Mouse (Mus musculus) testis, postnatal 14 days (tissue): Measurements from ENCODE around the gene Dab1.
A peak's percentile ranks its signal among the peaks of the same experiment; 100 is the strongest.

Source experiments
- DNase-seq: peaks from one replicate; pipeline ENCODE4 v3.0.0; 2021; ENCODE audit warnings: low spot score

The Dab1 gene

DNA sequence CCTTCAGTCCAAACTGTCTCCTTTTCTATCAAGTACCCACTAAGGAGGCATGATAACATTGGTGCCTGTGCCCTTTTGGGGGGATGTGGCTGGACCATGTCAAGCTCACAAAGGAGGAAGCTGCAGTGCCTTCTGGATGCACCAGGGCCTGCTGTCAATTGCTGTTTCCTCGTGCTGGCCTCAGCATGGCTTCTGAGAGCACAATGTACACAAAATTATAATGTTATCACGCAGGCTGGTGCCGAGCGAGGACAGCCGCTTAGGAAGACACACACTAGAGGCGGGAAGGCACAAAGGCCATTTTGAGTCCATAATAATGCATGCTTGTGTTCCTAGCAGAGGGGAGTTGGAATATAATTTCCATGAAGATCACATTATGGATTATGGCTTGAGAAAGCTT, 81.2 kb downstream of the Dab1 start:
- DNase-seq: no peak

DNA sequence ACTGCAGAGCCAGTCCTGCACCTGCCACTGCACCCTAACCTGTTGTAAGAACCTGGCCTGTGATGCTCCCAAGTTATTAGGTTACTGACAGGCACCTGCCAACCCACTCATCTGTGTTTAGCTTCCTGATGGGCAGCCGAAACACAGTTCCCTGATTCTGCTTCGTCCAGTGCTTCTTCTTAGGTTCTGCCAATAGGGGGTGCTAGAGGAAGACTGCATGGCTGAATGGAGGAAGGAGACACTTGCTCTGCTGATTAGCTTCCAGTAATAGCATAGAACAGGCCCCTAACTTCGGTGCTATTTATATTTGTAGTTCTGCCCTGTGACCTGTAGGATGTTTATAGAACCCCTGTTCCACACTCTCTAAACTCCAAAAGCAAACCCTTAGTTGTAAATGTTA, 83.0 kb downstream of the Dab1 start:
- no peak for DNase-seq

DNA sequence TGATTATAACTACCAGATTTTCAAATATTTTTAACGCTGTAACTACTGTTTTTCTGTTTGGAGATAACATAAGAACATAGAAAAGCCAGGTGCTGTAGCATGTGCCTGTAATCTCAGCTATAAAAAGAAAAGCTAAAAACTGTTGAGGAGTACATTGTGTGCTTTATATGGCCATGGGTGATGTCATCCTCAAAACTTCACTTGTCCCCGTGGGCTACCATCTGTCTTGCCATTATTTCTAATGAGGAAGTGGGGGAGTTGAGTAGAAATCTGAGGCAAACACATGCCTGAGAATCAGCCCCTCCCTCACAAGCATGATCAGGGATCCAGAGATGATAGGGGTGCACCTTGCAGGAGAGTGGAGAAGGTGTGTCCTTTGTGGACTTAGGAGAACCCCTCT, 85.3 kb downstream of the Dab1 start:
- DNase-seq: no peak

DNA sequence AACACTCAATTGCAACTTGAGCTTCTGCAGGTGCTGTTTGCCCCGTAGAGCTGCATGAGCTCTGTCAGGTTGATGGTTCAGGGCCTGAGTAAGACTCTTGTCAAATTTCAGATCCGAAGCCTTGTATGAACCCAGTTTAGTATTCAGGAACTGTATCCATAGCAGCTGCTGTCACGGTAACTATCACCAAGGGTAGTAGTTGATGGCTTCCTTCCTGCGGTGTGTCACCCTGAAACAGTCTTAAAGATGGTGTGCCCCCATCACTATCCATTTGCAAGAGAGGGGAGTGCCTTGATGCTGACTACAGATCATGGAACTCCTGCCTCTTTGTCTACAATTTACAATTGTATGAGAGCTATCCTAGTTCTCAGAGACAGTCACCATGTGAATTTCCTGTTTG, 87.3 kb downstream of the Dab1 start:
- no peak for DNase-seq

DNA sequence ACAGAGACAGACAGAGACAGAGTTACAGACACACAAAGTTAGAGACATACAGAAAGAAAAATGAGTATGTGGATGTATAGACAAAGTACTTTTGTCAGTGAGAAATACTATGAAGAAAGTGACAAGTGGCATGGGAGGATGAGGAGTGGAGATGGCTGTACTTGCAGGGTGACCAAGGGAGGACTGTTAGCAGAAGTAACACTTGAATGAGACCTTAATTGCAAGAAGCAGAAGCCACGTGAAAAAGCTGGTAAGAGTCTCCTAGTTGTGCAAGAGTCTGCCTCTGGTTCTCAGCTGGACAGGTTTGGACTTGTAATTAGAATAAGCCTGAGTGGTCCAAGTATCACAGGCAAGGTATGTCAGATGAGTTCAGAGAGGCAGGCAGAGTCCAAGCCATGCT, 88.0 kb downstream of the Dab1 start:
- no peak for DNase-seq

GRCm38 (mm10) chr4:103711353-103711752, 92.2 kb downstream of the Dab1 start:
- no peak for DNase-seq

- peak; percentile 5 for DNase-seq
Measured at GRCm38 (mm10) chr4:103713921-103714320, 94.8 kb downstream of the Dab1 start.

- DNase-seq: no peak
Measured at GRCm38 (mm10) chr4:103714991-103715390, 95.8 kb downstream of the Dab1 start.

GRCm38 (mm10) chr4:103715568-103715967, 96.4 kb downstream of the Dab1 start:
- no peak for DNase-seq

DNA sequence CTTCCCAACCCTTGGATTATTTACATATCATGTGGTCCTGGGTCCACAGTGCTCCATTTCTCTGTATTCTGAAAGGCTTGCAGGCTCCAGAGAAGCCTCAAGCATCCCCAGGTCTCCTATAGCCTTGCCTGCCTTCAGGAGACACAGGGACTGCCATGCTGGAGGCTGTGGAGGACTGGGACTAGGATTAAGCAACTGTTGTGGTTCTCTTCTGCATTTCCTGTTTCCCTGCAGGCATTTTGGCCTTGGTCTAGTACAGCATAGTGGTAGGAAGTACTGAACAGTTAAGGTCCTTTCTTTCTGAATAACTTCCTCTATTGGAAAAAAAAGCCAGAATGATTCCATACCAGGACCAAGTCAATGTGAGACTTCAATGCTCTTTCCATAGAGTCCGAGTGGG, 103.6 kb downstream of the Dab1 start:
- no peak for DNase-seq

- no peak for DNase-seq
Measured at GRCm38 (mm10) chr4:103726486-103726885, 107.3 kb downstream of the Dab1 start.

- no peak for DNase-seq
Measured at GRCm38 (mm10) chr4:103737185-103737584, 118.0 kb downstream of the Dab1 start.

DNA sequence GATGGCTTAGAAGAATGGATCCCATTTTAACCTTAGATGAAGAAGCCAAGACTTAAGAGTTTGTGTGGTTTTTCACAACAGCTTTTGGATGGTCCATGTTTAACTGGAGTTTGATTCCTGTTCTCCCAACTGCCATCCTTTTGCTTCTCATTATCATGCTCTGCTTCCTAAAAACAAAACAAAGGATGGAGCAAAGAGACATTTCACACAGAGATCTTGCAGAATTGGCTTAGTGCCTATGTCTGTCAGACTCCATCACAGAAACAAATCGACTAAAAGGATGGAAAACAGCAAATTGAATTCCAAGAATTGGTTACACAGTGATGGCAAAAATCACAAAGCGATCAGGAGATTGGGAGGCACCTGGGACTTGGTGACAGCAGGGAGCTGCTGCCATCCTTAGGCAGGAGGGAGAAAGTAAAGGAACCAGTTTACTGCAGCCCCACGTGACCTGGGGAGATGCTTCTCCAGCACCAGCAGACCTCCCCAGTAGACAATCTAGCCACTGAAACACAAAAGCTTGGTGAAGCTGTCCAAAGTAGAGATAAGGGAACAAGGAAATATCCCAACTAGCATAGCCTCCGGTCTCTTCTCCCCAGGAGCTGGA, 132.2 kb downstream of the Dab1 start:
- no peak for DNase-seq

DNA sequence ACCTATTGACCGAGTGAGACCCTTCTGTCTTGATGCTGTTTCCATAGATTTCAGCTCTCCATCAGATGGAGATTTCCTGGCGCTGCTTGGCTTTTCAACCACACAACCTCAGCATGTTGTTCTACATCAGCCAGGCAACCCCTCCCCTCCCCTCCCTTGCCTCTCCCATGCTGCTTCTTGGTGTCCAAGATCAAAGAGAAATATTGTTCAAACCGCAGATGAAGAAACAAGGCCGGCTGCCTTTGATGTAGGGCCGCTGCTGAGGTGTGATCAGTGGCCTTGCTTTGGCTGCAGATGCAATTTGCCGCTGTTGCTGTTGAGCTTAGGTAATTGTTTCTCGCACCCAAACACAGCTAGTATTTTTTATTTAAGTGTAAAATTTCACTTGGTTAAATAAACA, 135.4 kb downstream of the Dab1 start:
- DNase-seq: no peak

- DNase-seq: no peak
Measured at GRCm38 (mm10) chr4:103757241-103757640, 138.1 kb downstream of the Dab1 start.

GRCm38 (mm10) chr4:103762416-103762815, 143.3 kb downstream of the Dab1 start:
- no peak for DNase-seq

DNA sequence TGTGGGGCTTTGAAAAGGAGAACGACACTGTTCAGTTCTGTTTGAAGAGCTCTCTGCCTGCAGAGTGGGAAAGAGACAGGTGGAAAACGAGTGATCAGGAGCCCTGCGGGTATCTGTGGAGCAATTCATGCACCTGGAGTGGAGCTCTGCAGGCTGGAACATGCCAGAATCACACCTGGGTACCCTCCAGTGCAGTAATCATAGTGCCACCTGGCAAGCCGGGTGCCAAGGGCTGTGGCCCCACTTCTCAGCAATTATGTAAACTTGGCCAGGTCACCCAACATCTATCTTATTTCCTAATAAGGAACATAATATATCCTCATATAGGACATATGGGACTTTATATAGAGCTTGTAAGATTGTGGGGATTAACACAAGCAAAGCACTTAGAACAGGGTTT, 156.6 kb downstream of the Dab1 start:
- DNase-seq: no peak

DNA sequence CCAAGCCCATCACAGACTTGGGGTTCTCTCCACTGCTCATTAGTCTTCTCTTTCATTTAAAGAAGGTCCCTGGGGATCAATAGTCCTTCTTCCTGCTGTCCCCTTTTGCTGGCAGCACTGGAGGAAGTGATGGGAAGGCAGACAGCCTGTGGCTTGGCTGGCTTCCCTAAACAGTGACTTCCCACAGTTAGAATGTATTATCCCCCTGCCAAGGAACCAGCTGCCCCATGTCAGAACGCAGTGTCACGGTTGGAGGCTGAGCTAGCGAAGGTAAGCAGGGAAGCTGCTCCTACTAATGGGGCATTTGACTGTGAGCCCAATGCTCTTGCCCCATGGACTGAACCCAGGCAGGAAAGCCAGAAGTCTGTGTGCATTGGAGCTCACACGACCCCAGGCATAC, 162.2 kb downstream of the Dab1 start:
- DNase-seq: peak; percentile 28

DNA sequence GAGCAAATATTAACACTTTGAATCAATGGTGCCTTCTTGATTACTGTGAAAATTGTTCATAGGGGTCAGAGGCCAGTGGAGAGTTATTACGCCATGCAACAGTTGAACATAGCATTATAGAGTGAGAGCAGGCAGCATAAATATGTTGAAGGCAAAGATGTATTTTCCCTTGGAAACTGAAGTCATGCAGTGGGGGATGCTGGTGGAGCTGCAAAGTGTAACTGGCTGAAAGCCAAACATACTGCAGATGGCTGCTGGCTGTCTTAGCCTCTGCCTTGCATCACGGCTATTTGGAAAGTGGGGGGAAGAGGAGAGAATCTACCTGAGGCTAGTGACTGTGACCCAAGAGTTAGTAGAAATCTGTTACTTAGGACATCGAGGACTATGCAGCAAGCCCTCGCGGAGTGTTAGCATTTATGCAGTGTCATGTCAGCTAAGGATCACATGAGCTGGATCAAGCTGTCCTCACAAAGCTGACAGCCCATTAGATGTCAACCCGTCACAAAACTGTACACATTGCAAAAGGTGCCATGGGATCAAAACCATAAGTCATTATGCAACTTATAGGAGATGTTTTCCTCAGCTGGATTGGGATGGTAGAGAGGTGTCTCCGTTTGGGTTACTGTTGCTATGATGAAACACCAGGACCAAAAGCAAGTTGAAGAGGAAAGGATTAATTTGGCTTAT, 164.5 kb downstream of the Dab1 start:
- DNase-seq: no peak

GRCm38 (mm10) chr4:103793589-103794312, 174.6 kb downstream of the Dab1 start:
- no peak for DNase-seq

- no peak for DNase-seq
Measured at GRCm38 (mm10) chr4:103796416-103796815, 177.3 kb downstream of the Dab1 start.

- DNase-seq: no peak
Measured at GRCm38 (mm10) chr4:103802439-103802838, 183.3 kb downstream of the Dab1 start.

DNA sequence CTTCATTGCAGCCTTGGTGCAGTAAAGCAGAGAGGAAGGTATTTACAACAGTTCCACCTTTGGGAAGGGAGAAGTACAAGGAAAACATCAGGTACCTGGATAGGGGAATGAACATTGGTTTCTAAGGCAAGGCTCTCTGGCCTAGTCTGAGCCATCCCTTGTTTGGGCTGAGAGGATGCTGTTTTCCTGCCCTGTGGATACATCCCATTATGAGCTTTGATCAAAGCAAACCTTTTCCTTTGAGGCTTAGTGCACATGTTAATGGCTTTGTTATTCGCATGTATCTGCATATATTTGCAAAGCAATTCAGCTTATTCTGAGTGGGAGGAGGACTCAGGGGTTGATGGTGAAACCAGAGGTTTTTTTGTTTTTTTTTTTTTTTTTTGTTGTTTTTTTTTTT, 185.3 kb downstream of the Dab1 start:
- no peak for DNase-seq
